Mouse (Mus musculus): ENCODE measurements around the gene Kctd11. TPM values are rescaled to one million over a fixed set of nuclear protein-coding genes. Genes with fewer than 3 reads are reported as not detected.
"Not testable (repeated sequence)": the region's sequence is repeated elsewhere in the genome, so short reads cannot be mapped to it uniquely, and the experiment has no call there.

The Kctd11 gene
- polyA plus RNA-seq, 1 experiment from 2014 or later: 3.9 TPM

DNA sequence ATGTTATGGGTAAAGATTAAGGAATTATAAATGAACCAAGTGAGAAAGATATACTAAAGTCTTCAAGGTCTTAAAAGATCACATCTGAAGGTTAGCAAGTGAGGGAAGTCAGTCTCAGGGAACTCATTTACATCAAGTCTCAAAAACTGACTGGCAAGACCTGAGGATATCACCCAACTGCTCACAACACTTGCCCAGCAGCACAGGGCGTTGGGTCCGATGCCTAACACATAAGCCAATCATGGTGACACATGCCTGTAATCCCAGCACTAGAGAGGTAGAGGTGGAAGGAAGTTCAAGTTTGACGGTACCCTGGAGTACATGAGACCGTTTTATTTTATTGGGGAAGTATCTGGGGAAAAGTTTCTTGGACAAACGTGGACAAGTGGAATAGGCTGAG lies 36.9 kb upstream of the Kctd11 start:
- Histone ChIP-seq H3K4me1 (peaks cover 68% of the 10 kb centered on the region), H3K9me3 (no peaks in the 10 kb centered on the region), H3K4me2 (no peak overlapping the region), H3K9ac (no peak overlapping the region), H3K27me3 (replicated peaks) (no peaks in the 10 kb centered on the region), H3K4me3 (0 out of 2 replicates have a peak overlapping the region, but pooled peaks have one; percentile 91), H3K27ac (replicated peaks) (no peak overlapping the region), H3K36me3 (peaks cover 49% of the 10 kb centered on the region)
- ATAC-seq (ENCODE audit: extremely low read depth, insufficient number of reproducible peaks, low FRiP score, low TSS enrichment): no peak
- 81% methylated on average over 5 of the region's 5 CpGs for WGBS

- WGBS: 83% methylated on average over 8 of the region's 8 CpGs
- no peak for ATAC-seq (ENCODE audit: extremely low read depth, insufficient number of reproducible peaks, low FRiP score, low TSS enrichment)
- no peak overlapping the region for H3K27ac ChIP-seq (replicated peaks)
- H3K27me3 ChIP-seq (replicated peaks): no peaks in the 10 kb centered on the region
- peaks cover 56% of the 10 kb centered on the region for H3K36me3 ChIP-seq
- H3K9ac ChIP-seq: no peak overlapping the region
- H3K4me2 ChIP-seq: peak overlapping the region; percentile 91; the same call in 1 of the 2 replicates
- peaks cover 66% of the 10 kb centered on the region for H3K4me1 ChIP-seq
- no peaks in the 10 kb centered on the region for H3K9me3 ChIP-seq
- H3K4me3 ChIP-seq: no peak overlapping the region
Observed at GRCm38 (mm10) chr11:69917379-69917948, 36.3 kb upstream of the Kctd11 start.

- 0 out of 2 replicates have a peak overlapping the region, but pooled peaks have one; percentile 13 for H3K4me3 ChIP-seq
- peak overlapping the region; percentile 10; the same call in 1 of the 2 replicates for H3K27ac ChIP-seq (replicated peaks)
- WGBS: 65% methylated on average over 7 of the region's 7 CpGs
- not testable (repeated sequence) for H3K9me3 ChIP-seq; H3K9ac ChIP-seq; ATAC-seq (ENCODE audit: extremely low read depth, insufficient number of reproducible peaks, low FRiP score, low TSS enrichment); H3K27me3 ChIP-seq (replicated peaks)
- peaks cover 62% of the 10 kb centered on the region for H3K36me3 ChIP-seq
- H3K4me2 ChIP-seq: peak overlapping the region; percentile 91
- peaks cover 61% of the 10 kb centered on the region for H3K4me1 ChIP-seq
Observed at GRCm38 (mm10) chr11:69916652-69917378, 35.6 kb upstream of the Kctd11 start.

DNA sequence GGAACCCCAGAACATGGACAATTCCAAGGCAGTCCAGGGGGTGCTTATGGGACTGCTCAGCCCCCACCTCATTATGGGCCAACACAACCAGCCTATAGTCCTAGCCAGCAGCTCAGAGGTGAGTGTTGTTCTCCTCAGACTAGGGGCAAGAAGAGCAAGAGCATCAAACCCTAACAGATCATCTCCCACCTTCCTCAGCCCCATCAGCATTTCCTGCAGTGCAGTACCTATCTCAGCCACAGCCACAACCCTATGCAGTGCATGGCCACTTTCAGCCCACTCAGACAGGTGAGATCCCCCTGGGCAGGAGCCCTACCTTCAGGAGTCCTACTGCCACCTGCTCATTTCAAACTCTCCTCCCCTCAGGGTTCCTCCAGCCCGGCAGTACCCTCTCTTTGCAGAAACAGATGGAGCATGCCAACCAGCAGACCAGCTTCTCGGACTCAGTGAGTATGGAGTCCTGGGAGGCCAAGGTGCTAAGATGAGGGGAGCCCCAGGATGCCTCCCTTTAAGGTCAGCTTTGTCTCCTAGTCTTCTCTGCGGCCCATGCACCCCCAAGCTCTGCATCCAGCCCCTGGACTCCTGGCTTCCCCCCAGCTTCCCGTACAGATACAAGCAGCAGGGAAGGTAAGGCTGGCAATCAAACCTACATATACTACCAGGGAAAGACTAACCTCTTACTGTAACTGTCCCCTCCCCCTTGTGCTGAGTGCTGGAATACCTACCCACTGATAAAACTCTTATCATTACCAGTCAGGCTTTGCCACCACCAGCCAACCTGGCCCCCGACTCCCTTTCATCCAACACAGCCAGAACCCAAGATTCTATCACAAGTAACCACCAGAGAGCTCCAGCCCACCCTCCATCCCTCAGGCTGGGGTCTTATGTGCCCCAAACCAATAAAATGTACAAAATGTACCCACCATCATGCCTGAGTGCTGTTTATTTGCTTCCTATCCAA lies 34.7 kb upstream of the Kctd11 start:
- ATAC-seq (ENCODE audit: extremely low read depth, insufficient number of reproducible peaks, low FRiP score, low TSS enrichment): no peak
- Histone ChIP-seq H3K36me3 (peaks cover 71% of the 10 kb centered on the region), H3K27me3 (replicated peaks) (no peaks in the 10 kb centered on the region), H3K4me3 (peak overlapping the region; percentile 79), H3K27ac (replicated peaks) (peak overlapping the region; percentile 10; the same call in 1 of the 2 replicates), H3K9me3 (no peaks in the 10 kb centered on the region), H3K4me1 (peaks cover 61% of the 10 kb centered on the region), H3K4me2 (peak overlapping the region; percentile 91), H3K9ac (peak overlapping the region; percentile 89)
- 41% methylated on average over 5 of the region's 5 CpGs for WGBS

DNA sequence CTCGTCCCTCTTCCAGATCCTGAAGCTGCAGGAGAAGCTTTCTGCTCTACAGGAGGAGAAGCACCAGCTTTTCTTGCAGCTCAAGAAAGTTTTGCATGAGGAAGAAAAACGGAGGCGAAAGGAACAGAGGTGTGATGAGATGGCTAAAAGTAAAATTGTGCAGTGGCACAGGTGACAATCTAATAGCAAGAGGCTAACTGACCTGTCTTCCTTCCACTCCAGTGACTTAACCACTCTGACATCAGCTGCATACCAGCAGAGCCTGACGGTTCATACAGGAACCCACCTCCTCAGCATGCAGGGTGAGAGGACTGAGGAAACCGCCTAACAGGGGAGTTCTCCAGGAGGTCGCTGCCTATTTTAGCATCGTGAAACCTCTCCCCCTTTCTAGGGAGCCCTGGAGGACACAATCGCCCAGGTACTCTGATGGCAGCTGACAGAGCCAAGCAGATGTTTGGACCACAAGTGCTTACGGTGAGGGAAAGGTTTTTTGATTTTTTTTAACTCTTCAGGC lies 33.8 kb upstream of the Kctd11 start:
- H3K36me3 ChIP-seq: peaks cover 81% of the 10 kb centered on the region
- peak overlapping the region; percentile 87 for H3K27ac ChIP-seq (replicated peaks)
- peaks cover 61% of the 10 kb centered on the region for H3K4me1 ChIP-seq

DNA sequence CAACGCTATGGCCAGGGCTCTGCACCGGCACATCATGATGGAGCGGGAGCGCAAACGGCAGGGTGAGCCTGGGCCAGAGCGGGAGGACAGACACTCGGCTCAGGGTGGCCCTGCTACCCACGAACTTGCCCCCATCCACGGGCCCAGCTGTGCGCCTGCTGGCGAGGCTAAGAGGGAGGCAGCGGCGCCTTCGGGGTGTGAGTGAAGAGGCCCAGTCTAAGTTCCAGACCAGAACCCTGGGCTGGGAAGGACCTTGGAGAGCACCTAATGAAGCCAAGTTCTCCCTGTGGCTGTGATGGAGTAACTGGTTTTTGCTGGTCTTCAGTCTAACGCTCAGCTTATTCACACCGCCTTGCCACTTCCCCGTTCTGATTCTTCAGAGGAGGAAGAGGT lies 33.2 kb upstream of the Kctd11 start:
- peaks cover 59% of the 10 kb centered on the region for H3K4me1 ChIP-seq

More for the DNA sequence above, 33.8 kb upstream of the Kctd11 start:
- ATAC-seq (ENCODE audit: extremely low read depth, insufficient number of reproducible peaks, low FRiP score, low TSS enrichment): no peak
- Histone ChIP-seq H3K4me3 (peak overlapping the region; percentile 79), H3K4me2 (peak overlapping the region; percentile 91), H3K9ac (peak overlapping the region; percentile 89), H3K9me3 (no peaks in the 10 kb centered on the region), H3K27me3 (replicated peaks) (no peaks in the 10 kb centered on the region)
- 33% methylated on average over 9 of the region's 9 CpGs for WGBS

GRCm38 (mm10) chr11:69913554-69914371 lies 32.6 kb upstream of the Kctd11 start, which contains the start of gene Gps2:
Gene Gps2, plus strand, starts transcription at chr11:69913888.
- Histone ChIP-seq H3K4me1 (peaks cover 52% of the 10 kb centered on the region), H3K9me3 (no peaks in the 10 kb centered on the region), H3K27me3 (replicated peaks) (no peaks in the 10 kb centered on the region), H3K4me3 (peak within 1 kb of the TSS; percentile 79), H3K4me2 (peak within 1 kb of the TSS; percentile 91), H3K9ac (peak within 1 kb of the TSS; percentile 89), H3K27ac (replicated peaks) (peak within 1 kb of the TSS; percentile 87), H3K36me3 (peaks cover 89% of the 10 kb centered on the region)
- peak; percentile 79 for ATAC-seq (ENCODE audit: extremely low read depth, insufficient number of reproducible peaks, low FRiP score, low TSS enrichment)
- 2% methylated on average over 59 of the region's 61 CpGs for WGBS

More for the DNA sequence above, 33.2 kb upstream of the Kctd11 start:
- peak overlapping the region; percentile 87 for H3K27ac ChIP-seq (replicated peaks)
- H3K4me3 ChIP-seq: peak overlapping the region; percentile 79
- no peaks in the 10 kb centered on the region for H3K9me3 ChIP-seq
- H3K9ac ChIP-seq: peak overlapping the region; percentile 89
- no peaks in the 10 kb centered on the region for H3K27me3 ChIP-seq (replicated peaks)
- whole genome bisulfite sequencing: 3% methylated on average over 17 of the region's 17 CpGs
- peaks cover 87% of the 10 kb centered on the region for H3K36me3 ChIP-seq
- no peak; the same call in 1 of the 2 replicates for ATAC-seq (ENCODE audit: extremely low read depth, insufficient number of reproducible peaks, low FRiP score, low TSS enrichment)
- peak overlapping the region; percentile 91 for H3K4me2 ChIP-seq

DNA sequence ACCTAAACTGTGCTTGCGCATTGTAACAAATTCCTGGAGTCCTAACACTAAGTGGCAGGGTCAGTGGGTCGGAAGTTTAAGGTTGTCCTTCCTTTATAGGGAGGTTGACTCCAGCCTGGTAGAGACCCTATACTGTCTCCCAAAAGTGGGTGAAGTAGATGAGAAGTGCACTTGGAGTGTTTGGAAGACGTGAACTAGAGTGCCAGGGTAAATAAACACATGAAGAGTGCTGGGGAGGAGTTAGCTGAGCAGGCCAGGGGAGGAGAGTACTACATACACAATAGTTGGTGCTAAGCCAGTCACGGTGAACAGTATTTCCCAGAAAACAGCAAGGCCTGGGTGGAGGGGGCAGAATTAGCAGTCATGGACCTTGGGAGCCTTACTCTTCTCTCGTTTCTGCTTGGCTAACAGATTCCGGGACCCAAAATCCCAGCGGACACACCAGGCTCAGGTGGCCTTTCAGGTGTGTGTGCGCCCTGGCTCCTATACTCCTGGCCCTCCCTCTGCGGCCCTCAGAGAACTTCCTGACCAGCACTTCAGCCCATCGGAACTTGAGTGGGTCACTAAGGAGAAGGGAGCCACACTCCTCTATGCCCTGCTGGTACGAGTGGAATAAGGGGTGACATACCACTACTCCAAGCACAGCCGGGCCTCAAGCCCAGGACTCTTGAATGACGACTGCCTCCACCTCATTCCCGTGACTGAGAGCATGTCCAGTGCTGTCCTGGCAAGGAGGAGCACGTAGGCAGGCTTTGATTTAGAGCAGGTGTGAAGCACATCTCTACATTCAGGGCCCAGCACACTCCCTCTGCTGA lies 31.7 kb upstream of the Kctd11 start:
- peak overlapping the region; percentile 79 for H3K4me3 ChIP-seq
- no peaks in the 10 kb centered on the region for H3K27me3 ChIP-seq (replicated peaks)
- peak overlapping the region; percentile 89 for H3K9ac ChIP-seq
- 72% methylated on average over 15 of the region's 15 CpGs for WGBS
- H3K4me1 ChIP-seq: peaks cover 44% of the 10 kb centered on the region
- peaks cover 89% of the 10 kb centered on the region for H3K36me3 ChIP-seq
- H3K27ac ChIP-seq (replicated peaks): 0 out of 2 replicates have a peak overlapping the region, but pooled peaks have one; percentile 21
- H3K9me3 ChIP-seq: no peaks in the 10 kb centered on the region
- peak overlapping the region; percentile 91 for H3K4me2 ChIP-seq
- ATAC-seq (ENCODE audit: extremely low read depth, insufficient number of reproducible peaks, low FRiP score, low TSS enrichment): no peak

DNA sequence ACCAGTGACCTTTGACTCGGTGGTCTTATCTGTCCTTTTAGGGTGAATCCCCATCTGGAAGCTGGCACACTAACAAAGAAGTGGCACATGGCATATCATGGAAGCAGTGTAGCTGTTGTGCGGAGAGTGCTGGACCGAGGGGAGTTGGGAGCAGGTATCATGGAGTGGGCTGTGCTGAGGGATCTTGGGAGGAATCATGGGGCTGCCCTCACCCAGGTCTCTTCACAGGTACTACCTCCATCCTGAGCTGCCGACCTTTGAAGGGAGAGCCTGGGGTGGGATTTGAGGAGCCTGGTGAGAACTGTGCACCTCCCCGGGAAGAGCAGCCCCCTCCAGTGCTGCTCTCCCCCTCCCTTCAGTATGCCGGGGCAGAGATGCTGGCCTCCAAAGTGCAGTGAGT lies 30.5 kb upstream of the Kctd11 start:
- Histone ChIP-seq H3K9ac (no peak overlapping the region), H3K9me3 (no peaks in the 10 kb centered on the region), H3K27ac (replicated peaks) (no peak overlapping the region), H3K27me3 (replicated peaks) (no peaks in the 10 kb centered on the region), H3K4me2 (no peak overlapping the region), H3K4me3 (no peak overlapping the region), H3K4me1 (peaks cover 32% of the 10 kb centered on the region), H3K36me3 (peaks cover 89% of the 10 kb centered on the region)
- 88% methylated on average over 5 of the region's 6 CpGs for WGBS
- no peak for ATAC-seq (ENCODE audit: extremely low read depth, insufficient number of reproducible peaks, low FRiP score, low TSS enrichment)

Measured in heart, embryonic 13.5 days (tissue).